Mouse (Mus musculus) thymus, adult 18-20 months (tissue): Measurements from ENCODE around the gene Celf5.
A peak's percentile ranks its signal among the peaks of the same experiment; 100 is the strongest.

Source experiments
- DNase-seq, 2 experiments: peaks; one replicate each; pipeline ENCODE4 v3.0.0; 2022; ENCODE audit warnings: mixed read lengths in 2 of 2

Gene Celf5

GRCm38 (mm10) chr10:81482533-81482889 is at the start of gene Celf5:
Celf5 (minus strand) TSS chr10:81482709.
- DNase-seq = no peak

- DNase-seq = peak; percentile 61 to 70
Measured at GRCm38 (mm10) chr10:81526779-81527178, 44.3 kb upstream of the Celf5 start.

GRCm38 (mm10) chr10:81525017-81525694 is 42.6 kb upstream of the Celf5 start:
- no peak for DNase-seq

GRCm38 (mm10) chr10:81524051-81524605 is 41.6 kb upstream of the Celf5 start, which contains the start of gene Gna15:
Gna15 (minus strand) TSS chr10:81524225.
- no peak for DNase-seq

- DNase-seq = no peak
Measured at GRCm38 (mm10) chr10:81523570-81523969, 41.1 kb upstream of the Celf5 start.

- DNase-seq = no peak
Measured at GRCm38 (mm10) chr10:81523142-81523541, 40.6 kb upstream of the Celf5 start.

- DNase-seq = no peak
Measured at GRCm38 (mm10) chr10:81519978-81520365, 37.5 kb upstream of the Celf5 start.

- no peak for DNase-seq
Measured at GRCm38 (mm10) chr10:81519227-81519977, 36.9 kb upstream of the Celf5 start.

- DNase-seq = peak; percentile 61 to 67
Measured at GRCm38 (mm10) chr10:81518546-81518945, 36.0 kb upstream of the Celf5 start.

GRCm38 (mm10) chr10:81517227-81517626 is 34.7 kb upstream of the Celf5 start:
- DNase-seq = no peak

- DNase-seq = no peak
Measured at GRCm38 (mm10) chr10:81513798-81514197, 31.3 kb upstream of the Celf5 start.

GRCm38 (mm10) chr10:81510246-81510810 is 27.8 kb upstream of the Celf5 start:
- no peak for DNase-seq

- DNase-seq = no peak
Measured at GRCm38 (mm10) chr10:81507691-81508489, 25.4 kb upstream of the Celf5 start.

- no peak for DNase-seq
Measured at GRCm38 (mm10) chr10:81507095-81507494, 24.6 kb upstream of the Celf5 start.

GRCm38 (mm10) chr10:81505016-81505664 is 22.6 kb upstream of the Celf5 start:
- DNase-seq = no peak

- DNase-seq = peak; percentile 73
Measured at GRCm38 (mm10) chr10:81502658-81503057, 20.1 kb upstream of the Celf5 start.

GRCm38 (mm10) chr10:81501863-81502262 is 19.4 kb upstream of the Celf5 start:
- no peak for DNase-seq

- no peak for DNase-seq
Measured at GRCm38 (mm10) chr10:81500032-81500431, 17.5 kb upstream of the Celf5 start, which contains the start of gene S1pr4. S1pr4 (minus strand) TSS chr10:81500132.

- DNase-seq = peak; percentile 77 to 87
Measured at GRCm38 (mm10) chr10:81499250-81499901, 16.9 kb upstream of the Celf5 start.

GRCm38 (mm10) chr10:81498316-81499249 is 16.1 kb upstream of the Celf5 start:
- no peak for DNase-seq
